Mouse (Mus musculus) MEL (cell line): ENCODE results near the gene Gm30191. TPM values are rescaled to one million over a fixed set of nuclear protein-coding genes. Genes with fewer than 3 reads are reported as not detected.

Source experiments
- DNase-seq: peaks from one replicate; pipeline ENCODE4 v3.0.0; 2011; ENCODE audit warnings: low read depth, low spot score
- H3K27ac ChIP-seq: 2 replicates; pipeline ENCODE4 v1.5.1; 2012; ENCODE audit warnings: low read depth, mild to moderate bottlenecking, control low read depth, low read length, moderate library complexity; ENCODE audit not compliant: control insufficient read depth
- H3K27me3 ChIP-seq, 2 experiments: fragments of 150-350 bp in 1 of 2; sonication (generic) in 1 of 2; 2 replicates each; pipeline ENCODE4 v1.6.1; 2012; ENCODE audit warnings: low read length in 2 of 2, mild to moderate bottlenecking in 2 of 2, improper control_type of control experiment in 1 of 2, moderate library complexity in 1 of 2; ENCODE audit not compliant: insufficient read depth in 2 of 2, control insufficient read depth in 1 of 2
- H3K36me3 ChIP-seq, 2 experiments: 2 replicates each; pipeline ENCODE4 v1.6.1; 2012 to 2014; ENCODE audit warnings: low read length in 2 of 2, improper control_type of control experiment in 1 of 2, inconsistent platforms in 1 of 2, mild to moderate bottlenecking in 1 of 2; ENCODE audit not compliant: insufficient read depth in 2 of 2, control insufficient read depth in 1 of 2
- H3K4me1 ChIP-seq, 2 experiments: fragments of 150-350 bp in 1 of 2; sonication (generic) in 1 of 2; 2 replicates each; pipeline ENCODE4 v1.6.1; 2012; ENCODE audit warnings: low read length in 2 of 2, improper control_type of control experiment in 1 of 2, mild to moderate bottlenecking in 1 of 2; ENCODE audit not compliant: insufficient read depth in 2 of 2, control insufficient read depth in 1 of 2
- H3K4me3 ChIP-seq, 2 experiments: fragments of 150-350 bp in 1 of 2; sonication (generic) in 1 of 2; 2 replicates each; pipeline ENCODE4 v1.5.1; 2012; ENCODE audit warnings: low read depth in 2 of 2, low read length in 2 of 2, mild to moderate bottlenecking in 2 of 2, moderate library complexity in 2 of 2, control low read depth in 1 of 2, improper control_type of control experiment in 1 of 2; ENCODE audit not compliant: control insufficient read depth in 1 of 2, insufficient read depth in 1 of 2
- H3K79me2 ChIP-seq: 2 replicates; pipeline ENCODE4 v1.6.1; 2012; ENCODE audit warnings: mild to moderate bottlenecking, low read length, moderate library complexity; ENCODE audit not compliant: control insufficient read depth, poor library complexity, insufficient read depth
- H3K9ac ChIP-seq: 2 replicates; pipeline ENCODE4 v1.6.1; 2012; ENCODE audit warnings: low read depth, mild to moderate bottlenecking, control low read depth, low read length, moderate library complexity; ENCODE audit not compliant: control insufficient read depth, poor library complexity, severe bottlenecking
- H3K9me3 ChIP-seq: fragments of 150-350 bp; sonication (generic); replicated peaks from 2 replicates; pipeline ENCODE4 v1.6.1; 2012; ENCODE audit warnings: mild to moderate bottlenecking, low read length, improper control_type of control experiment, moderate library complexity; ENCODE audit not compliant: insufficient read depth
- BHLHE40 ChIP-seq: IDR thresholded peaks from 2 replicates; pipeline ENCODE4 v1.6.1; 2012; ENCODE audit warnings: low read depth, mild to moderate bottlenecking, inconsistent platforms, low read length, improper control_type of control experiment, borderline replicate concordance
- CHD1 ChIP-seq: IDR thresholded peaks from 2 replicates; pipeline ENCODE4 v1.6.1; 2012; ENCODE audit warnings: low read depth, mild to moderate bottlenecking, inconsistent platforms, low read length, improper control_type of control experiment
- CHD2 ChIP-seq: IDR thresholded peaks from 2 replicates; pipeline ENCODE4 v1.6.1; 2011; ENCODE audit warnings: low read length, improper control_type of control experiment
- CTCF ChIP-seq, 3 experiments: IDR thresholded peaks in 2 of 3; conservative IDR thresholded peaks in 1 of 3; 2 replicates each; pipeline ENCODE4 v1.5.1; 2011 to 2012; ENCODE audit warnings: low read length in 3 of 3, low read depth in 2 of 3, mild to moderate bottlenecking in 2 of 3, improper control_type of control experiment in 1 of 3, inconsistent platforms in 1 of 3, mixed read lengths in 1 of 3, moderate library complexity in 1 of 3; ENCODE audit not compliant: control insufficient read depth in 1 of 3, insufficient read depth in 1 of 3, poor library complexity in 1 of 3, severe bottlenecking in 1 of 3
- E2F4 ChIP-seq: IDR thresholded peaks from 2 replicates; pipeline ENCODE4 v1.6.1; 2011; ENCODE audit warnings: low read depth, low read length, improper control_type of control experiment, borderline replicate concordance
- ELF1 ChIP-seq: IDR thresholded peaks from 2 replicates; pipeline ENCODE4 v1.6.1; 2014; ENCODE audit warnings: low read depth, mild to moderate bottlenecking, inconsistent platforms, low read length, improper control_type of control experiment, moderate library complexity
- EP300 ChIP-seq, 2 experiments: IDR thresholded peaks; 2 replicates each; pipeline ENCODE4 v1.6.1; 2011; ENCODE audit warnings: improper control_type of control experiment in 2 of 2, low read length in 2 of 2, low read depth in 1 of 2, mild to moderate bottlenecking in 1 of 2
- ETS1 ChIP-seq: IDR thresholded peaks from 2 replicates; pipeline ENCODE4 v1.6.1; 2012; ENCODE audit warnings: low read depth, mild to moderate bottlenecking, inconsistent platforms, low read length, improper control_type of control experiment, moderate library complexity
- HCFC1 ChIP-seq: IDR thresholded peaks from 2 replicates; pipeline ENCODE4 v1.6.1; 2012; ENCODE audit warnings: low read depth, mild to moderate bottlenecking, inconsistent platforms, low read length, improper control_type of control experiment, moderate library complexity
- JUND ChIP-seq: IDR thresholded peaks from 2 replicates; pipeline ENCODE4 v1.6.1; 2011; ENCODE audit warnings: low read depth, mild to moderate bottlenecking, improper control_type of control experiment, low read length
- NELFE ChIP-seq: IDR thresholded peaks from 2 replicates; pipeline ENCODE4 v1.6.1; 2011; ENCODE audit warnings: low read depth, low read length, improper control_type of control experiment
- NRF1 ChIP-seq: IDR thresholded peaks from 2 replicates; pipeline ENCODE4 v1.6.1; 2014; ENCODE audit warnings: low read depth, mild to moderate bottlenecking, inconsistent platforms, low read length, improper control_type of control experiment, moderate library complexity; ENCODE audit not compliant: poor library complexity, insufficient read depth, severe bottlenecking
- POLR2A ChIP-seq, 2 experiments: IDR thresholded peaks; 2 replicates each; pipeline ENCODE4 v1.6.1; 2011 to 2012; ENCODE audit warnings: low read length in 2 of 2, mild to moderate bottlenecking in 2 of 2, control low read depth in 1 of 2, improper control_type of control experiment in 1 of 2, low read depth in 1 of 2, moderate library complexity in 1 of 2; ENCODE audit not compliant: control insufficient read depth in 1 of 2, insufficient read depth in 1 of 2, poor library complexity in 1 of 2
- POLR2AphosphoS2 ChIP-seq: IDR thresholded peaks from 2 replicates; pipeline ENCODE4 v1.6.1; 2011; ENCODE audit warnings: low read length, improper control_type of control experiment
- SIN3A ChIP-seq: IDR thresholded peaks from 2 replicates; pipeline ENCODE4 v1.6.1; 2012; ENCODE audit warnings: low read length, improper control_type of control experiment, inconsistent platforms
- SMC3 ChIP-seq: IDR thresholded peaks from 2 replicates; pipeline ENCODE4 v1.6.1; 2011; ENCODE audit warnings: low read depth, low read length, improper control_type of control experiment
- TCF12 ChIP-seq: IDR thresholded peaks from 2 replicates; pipeline ENCODE4 v1.6.1; 2014; ENCODE audit warnings: low read depth, mild to moderate bottlenecking, inconsistent platforms, low read length, improper control_type of control experiment, moderate library complexity
- UBTF ChIP-seq: IDR thresholded peaks from 2 replicates; pipeline ENCODE4 v1.6.1; 2012; ENCODE audit warnings: low read depth, mild to moderate bottlenecking, inconsistent platforms, low read length, improper control_type of control experiment, moderate library complexity, borderline replicate concordance; ENCODE audit not compliant: insufficient read depth
- USF1 ChIP-seq: IDR thresholded peaks from 2 replicates; pipeline ENCODE4 v1.6.1; 2014; ENCODE audit warnings: low read depth, mild to moderate bottlenecking, inconsistent platforms, low read length, improper control_type of control experiment, moderate library complexity
- ZKSCAN1 ChIP-seq: IDR thresholded peaks from 2 replicates; pipeline ENCODE4 v1.6.1; 2012; ENCODE audit warnings: low read depth, mild to moderate bottlenecking, inconsistent platforms, low read length, improper control_type of control experiment, moderate library complexity
- ZNF384 ChIP-seq: IDR thresholded peaks from 2 replicates; pipeline ENCODE4 v1.6.1; 2012; ENCODE audit warnings: low read depth, mild to moderate bottlenecking, inconsistent platforms, low read length, improper control_type of control experiment
- polyA plus RNA-seq, 2 experiments: library from polyadenylated mRNA; stranded (reverse) in 1 of 2; unstranded in 1 of 2; fragments of >175 nt in 1 of 2; fragments of >200 nt in 1 of 2; gene quantifications; 2 replicates each; pipeline versions ENCODE4 v1.2.1 to v1.2.4; 2012; ENCODE audit warnings: low replicate concordance in 2 of 2, low read depth in 1 of 2; ENCODE audit not compliant: insufficient read length in 2 of 2, insufficient read depth in 1 of 2, missing spikeins in 1 of 2
- total RNA-seq: library from RNA; depleted of rRNA; stranded (reverse); fragments of 300-350 nt; gene quantifications from 2 replicates; pipeline ENCODE4 v1.2.3, GENCODE M21; 2012

Gene Gm30191
- total and polyA plus RNA-seq, 3 experiments, result not detected

DNA sequence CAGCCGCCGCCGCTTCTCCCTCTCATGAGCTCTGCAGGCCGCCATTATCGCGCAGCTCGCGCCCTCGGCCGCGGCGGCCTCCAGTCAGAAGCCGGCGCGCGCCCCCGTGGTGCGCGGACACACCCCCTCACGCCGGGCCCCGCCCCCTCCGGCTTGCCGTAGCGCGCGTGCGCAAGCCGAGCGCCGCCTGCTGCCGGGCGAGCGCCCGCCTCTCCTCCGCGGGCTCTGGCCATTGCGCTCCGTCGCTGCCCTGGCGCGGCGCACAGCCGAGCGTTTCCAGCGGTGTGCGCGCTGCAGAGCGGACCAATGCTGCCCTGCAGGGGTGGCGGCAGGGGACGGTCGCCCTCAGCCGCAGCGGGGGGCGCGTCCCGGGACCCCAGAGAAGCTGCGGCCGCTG lies 40.4 kb downstream of the Gm30191 start (continued):
- TF ChIP-seq CHD2 (no peak), NELFE (peak; percentile 93), SIN3A (peak; percentile 58)

DNA sequence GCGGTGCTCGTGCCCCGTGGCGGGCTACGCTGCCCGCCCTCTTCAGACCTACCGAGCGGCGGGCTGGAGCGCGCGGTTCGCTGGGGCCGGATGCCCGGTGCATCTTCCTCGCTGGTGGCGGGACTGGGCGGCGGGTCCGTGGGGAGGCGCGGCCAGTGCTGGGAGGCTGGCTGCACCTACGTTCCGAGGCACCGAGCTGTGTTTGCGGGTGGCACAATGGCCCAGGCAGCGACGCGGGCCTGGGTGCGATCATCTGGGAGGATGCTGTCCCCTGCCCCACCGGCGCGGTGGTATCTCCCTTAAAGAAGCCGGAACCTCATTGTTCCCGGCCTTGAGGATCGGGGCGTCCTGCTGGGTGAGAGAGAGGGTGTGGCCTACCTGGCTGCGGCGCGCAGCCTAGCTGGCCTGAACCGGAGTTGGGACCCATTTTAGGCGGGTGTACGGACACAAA lies 40.9 kb downstream of the Gm30191 start, which contains the start of gene Pdik1l:
TSS of gene Pdik1l (minus strand) at position 321 of the 451 bp plus-strand sequence.
- peak; percentile 93 for DNase-seq
- H3K27ac ChIP-seq, result peak within 1 kb of the TSS; percentile 87
- TF ChIP-seq TCF12, result peak; percentile 18; the same call in 1 of the 2 replicates
- TF ChIP-seq ELF1, result peak; percentile 52; the same call in 1 of the 2 replicates
- TF ChIP-seq CHD1, result peak; percentile 97
- peak; percentile 14 to 67; a peak in 3 of 4 replicates for TF ChIP-seq POLR2A (IDR thresholded peaks at IDR 0.05; ENCODE audit: control insufficient read depth in 1 of 2, insufficient read depth in 1 of 2, low read depth in 1 of 2, low read length in 2 of 2, poor library complexity in 1 of 2)
- peak; percentile 3; the same call in 1 of the 2 replicates for TF ChIP-seq SIN3A
- no peak for TF ChIP-seq E2F4
- peak; percentile 11; the same call in 1 of the 2 replicates for TF ChIP-seq POLR2AphosphoS2
- TF ChIP-seq EP300 (IDR thresholded peaks at IDR 0.05; ENCODE audit: low read depth in 1 of 2, low read length in 2 of 2), result no peak
- 0 out of 2 replicates have a peak, but pooled peaks have one; percentile 22 for TF ChIP-seq NRF1
- TF ChIP-seq CTCF (IDR thresholded peaks at IDR 0.05 in 2 of 3, conservative IDR thresholded peaks at IDR 0.05 in 1 of 3; ENCODE audit: control insufficient read depth in 1 of 3, insufficient read depth in 1 of 3, low read depth in 2 of 3, low read length in 3 of 3, poor library complexity in 1 of 3, severe bottlenecking in 1 of 3), result no peak
- TF ChIP-seq HCFC1, result peak; percentile 65
- TF ChIP-seq, all 39 proteins: peak for 8

DNA sequence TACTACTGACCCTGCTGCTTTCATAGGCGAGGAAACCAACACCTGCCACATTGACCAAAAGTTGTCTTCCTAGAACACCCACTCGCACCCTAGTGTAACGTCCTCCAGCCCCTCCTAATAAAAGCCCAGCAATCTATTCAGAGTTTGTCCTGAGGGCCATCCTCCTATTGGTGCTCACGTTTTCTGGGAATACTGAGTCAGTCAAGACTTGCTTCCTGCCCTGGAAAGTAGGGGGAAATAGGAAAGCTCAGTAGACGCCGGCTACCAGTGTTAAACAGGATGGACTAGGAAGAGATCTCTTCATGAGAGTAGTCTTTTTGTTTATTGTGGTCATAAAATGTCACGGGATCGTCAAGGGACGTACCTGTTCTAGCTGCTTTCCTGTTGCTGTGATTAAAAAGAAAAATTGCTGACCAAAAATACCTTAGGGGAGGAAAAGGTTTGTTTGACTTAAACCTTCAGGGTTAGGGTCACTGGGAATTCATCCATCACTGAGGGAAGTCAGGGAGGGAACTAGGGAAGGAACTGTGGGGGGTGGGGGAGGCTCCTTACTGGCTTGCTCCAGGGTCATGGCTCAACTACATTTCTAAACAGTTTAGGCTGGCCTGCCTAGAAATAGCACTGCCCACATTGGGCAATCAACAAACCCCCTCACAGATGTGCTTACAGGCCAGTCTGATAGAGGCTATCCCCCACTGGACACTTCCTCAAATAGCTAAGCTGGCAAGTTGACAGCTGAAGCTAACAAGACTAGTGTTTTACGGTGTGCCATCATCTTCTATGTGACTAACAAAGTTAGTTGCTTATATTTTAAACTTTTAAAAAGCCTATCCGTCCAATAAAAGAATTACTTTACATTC lies 41.9 kb downstream of the Gm30191 start:
- Histone ChIP-seq H3K9ac (peak overlapping the region; percentile 95), H3K4me3 (peak overlapping the region; percentile 77 to 89), H3K27me3 (no peaks in the 10 kb centered on the region), H3K79me2 (peaks cover 13% of the 10 kb centered on the region), H3K4me1 (peaks cover 2 to 21% of the 10 kb centered on the region in 2 experiments; a peak in 3 of 4 replicates), H3K27ac (no peak overlapping the region), H3K36me3 (peaks cover 0 to 24% of the 10 kb centered on the region in 2 experiments), H3K9me3 (no peaks in the 10 kb centered on the region)
- TF ChIP-seq USF1 (no peak), JUND (no peak), CTCF (IDR thresholded peaks at IDR 0.05 in 2 of 3, conservative IDR thresholded peaks at IDR 0.05 in 1 of 3; ENCODE audit: control insufficient read depth in 1 of 3, insufficient read depth in 1 of 3, low read depth in 2 of 3, low read length in 3 of 3, poor library complexity in 1 of 3, severe bottlenecking in 1 of 3) (no peak), TCF12 (no peak), ZNF384 (no peak), CHD2 (no peak), BHLHE40 (no peak), ETS1 (no peak), CHD1 (no peak), UBTF (no peak), E2F4 (no peak), SMC3 (no peak), ZKSCAN1 (no peak), SIN3A (no peak)
- peak; percentile 62 for DNase-seq

More for the DNA sequence above, 40.9 kb downstream of the Gm30191 start, which contains the start of gene Pdik1l:
- Histone ChIP-seq H3K9ac (peak within 1 kb of the TSS; percentile 99), H3K27me3 (no peaks in the 10 kb centered on the region), H3K9me3 (no peaks in the 10 kb centered on the region), H3K79me2 (peaks cover 13% of the 10 kb centered on the region), H3K36me3 (peaks cover 5 to 24% of the 10 kb centered on the region in 2 experiments), H3K4me1 (peaks cover 2 to 21% of the 10 kb centered on the region in 2 experiments; a peak in 3 of 4 replicates), H3K4me3 (peak within 1 kb of the TSS; percentile 96 to 97)
